Mouse (Mus musculus) neural tube, embryonic 11.5 days (tissue): ENCODE results near the gene Insl3. TPM values are rescaled to one million over a fixed set of nuclear protein-coding genes. Genes with fewer than 3 reads are reported as not detected.
"Not testable (repeated sequence)": the region's sequence is repeated elsewhere in the genome, so short reads cannot be mapped to it uniquely, and the experiment has no call there.

ENCODE experiments used
- ATAC-seq: fragments of 200-750 bp; cut with Nextera tagmentation; 2 replicates; pipeline ENCODE4 v1.8.0; 2017; ENCODE audit warnings: moderate number of reproducible peaks, mild to moderate bottlenecking, moderate TSS enrichment, moderate library complexity; ENCODE audit not compliant: insufficient read depth, low FRiP score, low TSS enrichment
- DNase-seq: peaks from one replicate; pipeline ENCODE4 v3.0.0-alpha.2; 2015; ENCODE audit warnings: low spot score
- H3K27ac ChIP-seq: fragments of 300-500 bp; sonication (generic); 2 replicates; pipeline ENCODE4 v1.5.1; 2014; ENCODE audit warnings: low read depth, mild to moderate bottlenecking, low read length
- H3K27me3 ChIP-seq: fragments of 300-500 bp; sonication (generic); 2 replicates; pipeline ENCODE4 v1.6.1; 2014; ENCODE audit warnings: mild to moderate bottlenecking, low read length, mixed read lengths; ENCODE audit not compliant: control insufficient read depth, insufficient read depth
- H3K36me3 ChIP-seq: fragments of 300-500 bp; sonication (generic); 2 replicates; pipeline ENCODE4 v1.6.1; 2014; ENCODE audit warnings: mild to moderate bottlenecking, low read length, moderate library complexity, mixed read lengths; ENCODE audit not compliant: control insufficient read depth, insufficient read depth
- H3K4me1 ChIP-seq: fragments of 300-500 bp; sonication (generic); 2 replicates; pipeline ENCODE4 v1.6.1; 2014; ENCODE audit warnings: low read length, mixed read lengths; ENCODE audit not compliant: control insufficient read depth, insufficient read depth
- H3K4me2 ChIP-seq: fragments of 300-500 bp; sonication (generic); 2 replicates; pipeline ENCODE4 v1.6.1; 2014; ENCODE audit warnings: low read depth, mild to moderate bottlenecking, moderate library complexity
- H3K4me3 ChIP-seq: fragments of 300-500 bp; sonication (generic); 2 replicates; pipeline ENCODE4 v1.5.1; 2014; ENCODE audit warnings: low read depth, low read length
- H3K9ac ChIP-seq: fragments of 300-500 bp; sonication (generic); 2 replicates; pipeline ENCODE4 v1.6.1; 2014; ENCODE audit warnings: mild to moderate bottlenecking, low read length
- H3K9me3 ChIP-seq: fragments of 300-500 bp; sonication (generic); 2 replicates; pipeline ENCODE4 v1.6.1; 2016; ENCODE audit warnings: low read length; ENCODE audit not compliant: control insufficient read depth
- WGBS: fragments of 180-500 bp; shearing (Covaris S2); extraction: QIAGEN DNeasy Blood & Tissue Kit; methylation state at CpG from one replicate; pipeline ENCODE4 v1.1.7; 2014; 5-methylcytosine and 5-hydroxymethylcytosine counted together
- polyA plus RNA-seq: library from polyadenylated mRNA; unstranded; fragments of >200 nt; fragmentation: Nextera tagmentation; extraction: Ambion mirVana; gene quantifications from 2 replicates; pipeline ENCODE4 v1.2.1, GENCODE M21; 2014

The Insl3 gene
- polyA plus RNA-seq, 1 experiment from 2014 or later, result not detected

DNA sequence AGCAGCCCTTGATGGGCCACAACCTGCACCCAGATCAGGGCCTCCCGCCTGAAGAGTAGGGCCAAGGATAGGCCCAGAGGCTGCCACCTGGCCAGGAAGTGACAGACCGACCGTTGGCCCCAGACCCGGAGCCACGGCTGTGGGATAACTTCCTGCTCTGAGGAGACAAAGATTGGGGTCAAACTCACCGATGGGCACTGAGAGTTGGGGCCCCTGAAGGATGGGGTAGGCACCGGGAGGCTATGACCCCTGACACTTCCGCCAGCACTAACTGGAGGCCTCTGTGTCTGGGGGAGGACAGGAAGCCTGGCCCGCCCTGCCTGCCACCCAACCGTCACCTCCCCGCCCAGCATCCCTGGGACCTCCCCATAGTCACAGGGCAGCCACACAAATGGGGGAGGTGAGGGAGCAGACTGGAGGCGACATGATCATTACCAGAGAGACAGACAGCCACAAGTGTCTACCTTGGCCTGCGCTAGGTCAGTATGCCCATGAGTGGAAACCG, 34.1 kb downstream of the Insl3 start:
- H3K4me1 ChIP-seq, result peaks cover 20% of the 10 kb centered on the region
- H3K27ac ChIP-seq, result no peak overlapping the region
- H3K9ac ChIP-seq, result no peak overlapping the region
- H3K4me3 ChIP-seq, result no peak overlapping the region
- H3K4me2 ChIP-seq, result no peak overlapping the region
- no peak for ATAC-seq
- WGBS, result 64% methylated on average over 14 of the region's 14 CpGs
- DNase-seq, result no peak
- 0 out of 2 replicates have a peak, but pooled peaks cover 3% of the 10 kb centered on the region for H3K27me3 ChIP-seq
- no peaks in the 10 kb centered on the region for H3K9me3 ChIP-seq
- no peaks in the 10 kb centered on the region for H3K36me3 ChIP-seq

DNA sequence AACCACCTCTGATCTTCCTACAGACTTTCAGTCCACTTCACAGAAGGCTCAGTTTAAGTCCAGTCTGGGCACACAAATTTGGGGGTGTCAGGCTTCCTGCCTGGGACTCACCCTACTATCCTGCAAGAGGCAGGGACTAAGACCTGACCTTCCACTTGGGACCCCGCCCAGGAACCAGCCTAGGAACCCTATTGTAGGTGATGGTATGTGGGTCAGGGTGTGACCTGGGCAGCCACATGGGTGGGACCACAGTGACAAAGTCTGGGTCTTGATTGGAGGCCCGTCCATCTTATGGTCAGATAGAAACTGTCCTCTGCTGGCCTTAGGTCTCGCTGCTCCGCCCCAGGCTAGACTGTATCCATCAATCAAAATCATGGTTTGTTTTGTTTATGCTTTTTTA, 35.4 kb downstream of the Insl3 start:
- DNase-seq (no peak), ATAC-seq (no peak)
- no peaks in the 10 kb centered on the region for H3K9me3 ChIP-seq
- H3K4me1 ChIP-seq, result peaks cover 19% of the 10 kb centered on the region
- no peak overlapping the region for H3K27ac ChIP-seq
- no peak overlapping the region for H3K4me3 ChIP-seq
- 60% methylated on average over 4 of the region's 4 CpGs for WGBS
- 0 out of 2 replicates have a peak, but pooled peaks cover 3% of the 10 kb centered on the region for H3K27me3 ChIP-seq
- H3K9ac ChIP-seq, result no peak overlapping the region
- peak overlapping the region; percentile 84; the same call in 1 of the 2 replicates for H3K4me2 ChIP-seq
- no peaks in the 10 kb centered on the region for H3K36me3 ChIP-seq

DNA sequence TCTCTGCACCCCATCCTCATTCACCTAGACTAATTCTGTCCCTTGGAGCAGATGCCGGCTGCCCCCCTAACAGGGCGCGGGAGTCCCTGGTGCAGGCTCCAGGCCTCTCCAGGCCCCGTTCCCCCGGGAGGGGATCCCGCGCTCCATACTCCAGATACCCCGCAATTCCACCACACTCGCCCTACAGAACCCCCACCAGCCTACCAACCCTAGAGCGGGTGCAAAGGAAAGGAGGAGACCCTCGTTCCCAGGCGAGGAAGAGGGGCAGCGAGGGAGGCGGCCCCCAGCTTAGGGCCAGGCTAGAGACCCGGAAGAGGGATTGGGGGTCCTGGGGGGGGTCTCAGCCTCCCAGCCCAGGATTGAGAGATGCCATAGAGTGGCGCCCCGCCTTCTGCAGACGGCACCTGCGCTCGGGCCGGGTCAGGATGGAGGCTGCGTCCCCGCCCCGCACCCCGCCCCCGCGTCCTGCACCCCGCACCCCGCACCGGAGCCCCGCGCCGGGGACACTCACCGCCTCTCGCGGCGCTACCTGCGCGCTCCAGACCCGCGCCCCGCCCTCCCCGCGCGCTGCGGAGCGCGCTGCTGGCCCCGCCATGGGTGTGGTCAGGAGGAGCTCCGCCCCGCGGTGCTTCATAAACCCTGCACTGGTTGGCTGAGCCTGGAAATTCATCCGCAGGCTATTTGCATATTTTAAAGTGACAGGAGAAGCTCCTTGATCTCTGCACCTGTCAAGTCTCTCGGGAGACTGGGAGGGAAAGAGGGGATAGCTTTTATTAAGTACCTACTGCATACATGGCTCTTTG, 36.3 kb downstream of the Insl3 start, which contains the start of gene Fcho1:
Gene Fcho1 (minus strand): TSS at position 595 of the 803 bp plus-strand sequence.
- H3K27me3 ChIP-seq, result 0 out of 2 replicates have a peak, but pooled peaks cover 3% of the 10 kb centered on the region
- H3K9me3 ChIP-seq, result no peaks in the 10 kb centered on the region
- peak; percentile 81 for ATAC-seq
- H3K4me1 ChIP-seq, result peaks cover 11% of the 10 kb centered on the region
- H3K4me2 ChIP-seq, result peak within 1 kb of the TSS; percentile 84
- under 1% methylated on average over 44 of the region's 54 CpGs for WGBS
- 0 out of 2 replicates have a peak within 1 kb of the TSS, but pooled peaks have one; percentile 14 for H3K27ac ChIP-seq
- peak; percentile 89 for DNase-seq
- peak within 1 kb of the TSS; percentile 74 for H3K9ac ChIP-seq
- H3K4me3 ChIP-seq, result peak within 1 kb of the TSS; percentile 64
- H3K36me3 ChIP-seq, result no peaks in the 10 kb centered on the region

DNA sequence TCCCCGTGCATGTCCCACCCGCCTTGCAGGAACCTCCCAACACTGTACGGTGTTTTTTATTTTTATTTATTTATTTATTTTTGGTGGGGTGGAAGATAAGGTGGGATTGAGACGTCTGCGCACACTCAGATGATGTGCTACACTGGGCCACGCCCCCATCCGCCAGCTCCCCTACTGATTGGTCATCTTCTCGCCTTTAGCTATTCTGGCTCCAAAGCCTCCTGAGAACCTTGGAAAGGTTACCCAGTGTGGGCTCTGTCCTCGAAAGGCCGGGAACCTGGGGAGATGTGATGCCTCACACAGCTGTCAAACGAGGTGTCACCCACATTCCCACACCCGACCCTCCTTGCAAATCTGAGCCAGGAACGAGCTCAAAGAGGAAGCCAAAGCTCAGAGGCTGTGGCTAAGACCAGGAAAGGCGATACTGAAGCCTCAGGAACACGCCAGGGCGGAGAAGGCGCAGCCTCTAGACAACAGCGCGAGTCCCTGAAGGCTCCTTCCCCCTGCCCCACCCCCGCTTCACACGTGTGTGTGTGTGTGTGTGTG, 39.3 kb downstream of the Insl3 start:
- no peak overlapping the region for H3K27ac ChIP-seq
- 5% methylated on average over 20 of the region's 21 CpGs for WGBS

DNA sequence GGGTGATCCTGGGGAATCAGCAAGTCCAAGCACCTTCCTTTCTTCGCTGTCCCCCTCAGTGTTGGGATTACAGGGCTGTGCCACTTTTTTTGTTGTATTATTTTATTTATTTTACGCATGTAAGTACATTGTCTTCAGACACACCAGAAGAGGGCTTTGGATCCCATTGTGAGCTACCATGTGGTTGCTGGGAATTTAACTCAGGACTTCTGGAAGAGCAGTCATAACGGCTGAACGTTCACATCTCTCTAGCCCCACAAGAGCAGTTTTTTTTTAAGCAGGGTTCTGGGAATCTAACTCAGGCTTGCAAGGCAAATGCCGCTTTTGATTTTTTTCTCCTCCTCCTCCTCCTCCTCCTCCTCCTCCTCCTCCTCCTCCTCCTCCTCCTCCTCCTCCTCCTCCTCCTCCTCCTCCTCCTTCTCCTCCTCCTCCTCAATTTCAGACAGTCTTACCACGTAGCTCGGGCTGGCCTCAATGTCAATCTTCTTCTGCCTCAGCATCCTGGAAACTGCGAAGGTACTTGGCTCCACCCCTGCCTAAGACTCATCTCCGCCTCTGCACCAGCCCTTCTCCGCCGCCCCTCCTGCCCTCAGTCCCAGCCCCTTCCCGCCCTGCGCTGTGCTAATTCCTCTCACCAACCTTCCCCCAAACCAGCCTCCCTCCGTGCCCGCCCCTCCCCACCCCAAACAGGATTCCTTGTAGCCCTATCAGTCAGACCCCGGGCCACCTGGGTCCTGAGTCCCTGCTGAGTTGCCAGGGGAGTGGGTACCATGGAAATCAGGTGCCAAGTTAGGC, 40.0 kb downstream of the Insl3 start:
- H3K4me1 ChIP-seq, result 0 out of 2 replicates have a peak, but pooled peaks cover 3% of the 10 kb centered on the region
- H3K9me3 ChIP-seq, result no peaks in the 10 kb centered on the region
- H3K27ac ChIP-seq, result no peak overlapping the region
- 5% methylated on average over 13 of the region's 16 CpGs for WGBS
- peak overlapping the region; percentile 53 for H3K4me2 ChIP-seq
- no peak for DNase-seq
- H3K4me3 ChIP-seq, result peak overlapping the region; percentile 19; the same call in 1 of the 2 replicates
- H3K27me3 ChIP-seq, result 0 out of 2 replicates have a peak, but pooled peaks cover 3% of the 10 kb centered on the region
- H3K36me3 ChIP-seq, result no peaks in the 10 kb centered on the region
- ATAC-seq, result no peak
- no peak overlapping the region; the same call in 1 of the 2 replicates for H3K9ac ChIP-seq

More for the DNA sequence above, 39.3 kb downstream of the Insl3 start:
- peak overlapping the region; percentile 53 for H3K4me2 ChIP-seq
- peak overlapping the region; percentile 19 for H3K4me3 ChIP-seq
- ATAC-seq (peak; percentile 46), DNase-seq (peak; percentile 49)
- 0 out of 2 replicates have a peak, but pooled peaks cover 3% of the 10 kb centered on the region for H3K4me1 ChIP-seq
- 0 out of 2 replicates have a peak, but pooled peaks cover 3% of the 10 kb centered on the region for H3K27me3 ChIP-seq
- peak overlapping the region; percentile 12; the same call in 1 of the 2 replicates for H3K9ac ChIP-seq
- H3K36me3 ChIP-seq, result no peaks in the 10 kb centered on the region
- no peaks in the 10 kb centered on the region for H3K9me3 ChIP-seq

DNA sequence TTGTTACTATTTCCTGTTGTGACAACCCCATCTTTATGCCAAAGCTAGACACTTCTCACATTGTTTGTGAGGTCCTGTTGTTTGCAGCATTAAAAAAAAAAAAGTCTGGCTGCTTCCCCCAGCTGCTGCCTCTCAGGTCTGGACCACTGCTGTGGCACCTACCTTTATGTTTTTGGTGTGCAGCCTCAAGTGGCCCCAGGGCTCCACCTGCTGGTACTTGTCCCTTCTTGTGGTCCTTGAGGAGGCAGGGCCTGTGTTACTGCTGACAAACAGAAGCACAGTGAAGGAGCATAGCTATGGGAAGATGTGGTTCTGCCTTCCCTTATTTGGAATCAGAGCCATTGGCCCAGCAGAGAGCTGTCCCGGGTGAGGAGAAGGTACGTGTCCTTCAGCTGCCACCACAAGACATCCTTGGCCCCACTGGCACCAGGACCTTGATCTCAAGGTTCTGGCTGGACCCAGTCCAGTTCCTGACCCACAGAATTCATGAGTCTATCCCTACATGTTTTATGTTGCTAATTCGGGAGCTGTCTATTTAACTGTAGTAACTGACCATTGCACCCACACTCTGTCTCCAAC, 42.7 kb downstream of the Insl3 start:
- H3K4me2 ChIP-seq, result no peak overlapping the region
- no peaks in the 10 kb centered on the region for H3K36me3 ChIP-seq
- no peak overlapping the region for H3K27ac ChIP-seq
- H3K9me3 ChIP-seq, result no peaks in the 10 kb centered on the region
- no peaks in the 10 kb centered on the region for H3K4me1 ChIP-seq
- no peaks in the 10 kb centered on the region for H3K27me3 ChIP-seq
- no peak for ATAC-seq
- H3K9ac ChIP-seq, result no peak overlapping the region
- WGBS, result 55% methylated on average over 3 of the region's 3 CpGs
- DNase-seq, result peak; percentile 50
- no peak overlapping the region for H3K4me3 ChIP-seq

DNA sequence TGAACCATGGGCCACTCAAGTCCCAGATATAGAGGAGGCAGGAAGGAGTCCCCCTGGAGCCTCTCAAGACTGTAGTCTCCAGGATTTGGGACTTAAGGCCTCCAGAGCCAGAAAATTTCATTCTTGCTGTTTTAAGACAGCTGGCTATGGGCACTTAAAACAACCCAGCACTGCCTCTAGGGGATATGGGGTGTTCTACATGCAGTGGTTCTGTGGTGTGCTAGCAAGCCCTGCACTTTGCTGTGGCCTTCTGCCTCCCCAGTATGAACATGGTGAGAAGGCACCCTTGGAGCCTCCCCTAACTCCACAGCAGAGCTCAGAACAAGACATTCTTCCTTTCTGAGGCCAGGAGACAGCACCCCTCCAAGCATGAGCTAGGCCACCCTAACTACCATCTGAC, 49.3 kb downstream of the Insl3 start:
- not testable (repeated sequence) for H3K9ac ChIP-seq

More for the DNA sequence above, 49.3 kb downstream of the Insl3 start:
- H3K4me1 ChIP-seq, H3K27me3 ChIP-seq, H3K27ac ChIP-seq, ATAC-seq, H3K36me3 ChIP-seq, H3K9me3 ChIP-seq, H3K4me2 ChIP-seq, DNase-seq, H3K4me3 ChIP-seq: not testable (repeated sequence)
